In the genomic region with DNA sequence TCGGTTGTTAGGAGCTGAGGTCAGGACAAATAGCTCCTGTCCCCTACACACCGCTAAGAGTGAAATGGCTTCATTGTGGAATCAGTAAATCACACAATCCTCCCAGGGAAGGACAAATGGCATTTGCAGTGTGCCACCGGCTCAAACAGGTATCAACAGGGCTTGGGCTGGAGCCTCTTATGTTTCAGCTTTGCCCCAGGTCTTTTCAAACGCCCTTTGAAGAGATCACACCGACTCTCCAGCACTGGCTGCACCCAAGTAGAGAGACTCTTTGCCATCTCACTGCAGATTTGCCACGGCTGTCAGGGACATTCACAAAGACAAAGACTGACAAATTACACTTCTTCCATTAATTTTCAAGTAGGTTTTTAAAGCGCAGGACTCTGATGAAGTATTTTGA, we compare ENCODE assay signal across 26 mouse cellular contexts.
DNase-seq lines count a peak whose midpoint lies in the region; ATAC-seq lines count a peak whose summit lies in the region.
"Had no signal": no experiment of that assay in that cellular context is flagged by ENCODE, and none has a peak within 500 bp of the region (broad histone marks: within the 10 kb centered on the region; RNA-seq: fewer than 3 reads in every experiment).

No protein-coding gene starts in this region.

- no peak overlapping the region for H3K9ac ChIP-seq in midbrain, embryonic 13.5 days (replicated peaks)
- no peak overlapping the region for H3K9ac ChIP-seq in midbrain, embryonic 12.5 days (replicated peaks)
- no peak overlapping the region for H3K9ac ChIP-seq in intestine, embryonic 15.5 days
- H3K9ac ChIP-seq: embryonic facial prominence, embryonic 15.5 days; forebrain, embryonic 12.5 days; forebrain, postnatal 0 days; heart, embryonic 12.5 days; limb, embryonic 13.5 days; liver, embryonic 12.5 days; liver, postnatal 0 days had no signal

- intact Hi-C loops in heart, postnatal 25 days (cut with DNase I) = no loop called here

- no peaks in the 10 kb centered on the region for H3K36me3 ChIP-seq in midbrain, embryonic 10.5 days
- H3K36me3 ChIP-seq in midbrain, embryonic 13.5 days = no peaks in the 10 kb centered on the region
- no peaks in the 10 kb centered on the region for H3K36me3 ChIP-seq in midbrain, embryonic 12.5 days
- no peaks in the 10 kb centered on the region for H3K36me3 ChIP-seq in intestine, embryonic 15.5 days
- H3K36me3 ChIP-seq: embryonic facial prominence, embryonic 15.5 days; forebrain, embryonic 12.5 days; heart, embryonic 12.5 days; limb, embryonic 13.5 days; liver, embryonic 12.5 days had no signal

- ATAC-seq in midbrain, embryonic 13.5 days = no peak
- ATAC-seq in midbrain, embryonic 12.5 days (ENCODE audit: low FRiP score, low read depth) = no peak
- no peak for ATAC-seq in intestine, embryonic 15.5 days
- ATAC-seq: activated CD4-positive, CD25-positive, alpha-beta regulatory T cell, adult 4 months; forebrain, postnatal 0 days; intestine, postnatal 0 days; liver, embryonic 12.5 days; liver, postnatal 0 days; Patski had no signal

- no peaks in the 10 kb centered on the region for H3K9me3 ChIP-seq in midbrain, embryonic 10.5 days (replicated peaks)
- H3K9me3 ChIP-seq in midbrain, embryonic 13.5 days = no peaks in the 10 kb centered on the region
- H3K9me3 ChIP-seq in midbrain, embryonic 12.5 days = no peaks in the 10 kb centered on the region
- H3K9me3 ChIP-seq in intestine, embryonic 15.5 days = no peaks in the 10 kb centered on the region
- H3K9me3 ChIP-seq: embryonic facial prominence, embryonic 15.5 days; forebrain, embryonic 12.5 days; heart, embryonic 12.5 days; limb, embryonic 13.5 days; liver, embryonic 12.5 days had no signal

- H3K27me3 ChIP-seq in midbrain, embryonic 10.5 days (ENCODE audit: low read depth, poor library complexity, severe bottlenecking) = no peaks in the 10 kb centered on the region
- H3K27me3 ChIP-seq in midbrain, embryonic 13.5 days = no peaks in the 10 kb centered on the region
- no peaks in the 10 kb centered on the region for H3K27me3 ChIP-seq in midbrain, embryonic 12.5 days
- no peaks in the 10 kb centered on the region for H3K27me3 ChIP-seq in intestine, embryonic 15.5 days (replicated peaks)
- H3K27me3 ChIP-seq: embryonic facial prominence, embryonic 15.5 days; forebrain, embryonic 12.5 days; heart, embryonic 12.5 days; limb, embryonic 13.5 days; liver, embryonic 12.5 days had no signal

- H3K4me3 ChIP-seq in midbrain, embryonic 10.5 days = no peak overlapping the region
- H3K4me3 ChIP-seq in midbrain, embryonic 13.5 days (replicated peaks) = no peak overlapping the region
- H3K4me3 ChIP-seq in midbrain, embryonic 12.5 days = no peak overlapping the region
- H3K4me3 ChIP-seq in intestine, embryonic 15.5 days (replicated peaks) = no peak overlapping the region
- H3K4me3 ChIP-seq: embryonic facial prominence, embryonic 15.5 days; forebrain, embryonic 12.5 days; heart, adult 2 months; heart, embryonic 12.5 days; left cerebral cortex, adult 2 months; limb, embryonic 13.5 days; liver, embryonic 12.5 days had no signal

- 0 out of 2 replicates have a peak overlapping the region, but pooled peaks have one; percentile 2 for H3K27ac ChIP-seq in midbrain, embryonic 10.5 days (replicated peaks)
- no peak overlapping the region; the same call in 1 of the 2 replicates for H3K27ac ChIP-seq in midbrain, embryonic 13.5 days
- H3K27ac ChIP-seq in midbrain, embryonic 12.5 days (replicated peaks) = 0 out of 2 replicates have a peak overlapping the region, but pooled peaks have one; percentile 25
- no peak overlapping the region for H3K27ac ChIP-seq in intestine, embryonic 15.5 days
- H3K27ac ChIP-seq: embryonic facial prominence, embryonic 15.5 days; forebrain, embryonic 12.5 days; heart, adult 2 months; left cerebral cortex, adult 2 months; limb, embryonic 13.5 days; liver, embryonic 12.5 days had no signal

- WGBS in midbrain, embryonic 10.5 days = 34% methylated on average over 7 of the region's 7 CpGs
- WGBS in midbrain, embryonic 13.5 days = 22% methylated on average over 7 of the region's 7 CpGs
- 25% methylated on average over 7 of the region's 7 CpGs for WGBS in midbrain, embryonic 12.5 days
- WGBS in intestine, embryonic 15.5 days = 37% methylated on average over 7 of the region's 7 CpGs

- no peak for DNase-seq in midbrain, embryonic 10.5 days (ENCODE audit: low spot score)
- peak; percentile 16 for DNase-seq in R1 (ENCODE audit: low read depth, low spot score)
- no peak for DNase-seq in heart, postnatal 25 days (ENCODE audit: low spot score)
- DNase-seq: adrenal gland, adult 2 months; adrenal gland, postnatal 36 days; B cell, adult 2 months; cerebellum, adult 8-10 months; cerebellum, postnatal 25 days; forebrain, postnatal 0 days; heart, adult 2 months; kidney, postnatal 14 days; layer of hippocampus, adult 9-11 months; liver, postnatal 0 days; lung, postnatal 36 days had no signal

- peaks cover 12% of the 10 kb centered on the region for H3K4me1 ChIP-seq in midbrain, embryonic 10.5 days
- peaks cover 8% of the 10 kb centered on the region; the same call in 1 of the 2 replicates for H3K4me1 ChIP-seq in midbrain, embryonic 13.5 days (replicated peaks)
- H3K4me1 ChIP-seq in midbrain, embryonic 12.5 days = peaks cover 4% of the 10 kb centered on the region; the same call in 1 of the 2 replicates
- no peaks in the 10 kb centered on the region for H3K4me1 ChIP-seq in intestine, embryonic 15.5 days (replicated peaks)
- H3K4me1 ChIP-seq: embryonic facial prominence, embryonic 15.5 days; heart, embryonic 12.5 days; limb, embryonic 13.5 days; liver, embryonic 12.5 days had no signal

- no peak overlapping the region for H3K4me2 ChIP-seq in midbrain, embryonic 13.5 days (replicated peaks)
- no peak overlapping the region for H3K4me2 ChIP-seq in midbrain, embryonic 12.5 days (replicated peaks)
- H3K4me2 ChIP-seq in intestine, embryonic 15.5 days (replicated peaks) = no peak overlapping the region
- H3K4me2 ChIP-seq: embryonic facial prominence, embryonic 15.5 days; forebrain, embryonic 12.5 days; heart, embryonic 12.5 days; limb, embryonic 13.5 days; liver, embryonic 12.5 days had no signal

Comparison
In these comparisons a context has a peak if more than half of its experiments do, and no peak if none do; other contexts are left out.
1. H3K27ac ChIP-seq: peak in midbrain, embryonic 10.5 days (single experiment) and midbrain, embryonic 12.5 days (single experiment); none in midbrain, embryonic 13.5 days (single experiment) and intestine, embryonic 15.5 days (single experiment).